Mouse (Mus musculus) B cell, adult 67 days (primary cell): ENCODE measurements around the gene Thrsp. TPM values are rescaled to one million over a fixed set of nuclear protein-coding genes. Genes with fewer than 3 reads are reported as not detected.

Source experiments
- total RNA-seq, 2 experiments: library from RNA; stranded (reverse); gene quantifications; 4 replicates each; pipeline ENCODE4 v1.2.4; 2023

The Thrsp gene
- not detected for total RNA-seq

DNA sequence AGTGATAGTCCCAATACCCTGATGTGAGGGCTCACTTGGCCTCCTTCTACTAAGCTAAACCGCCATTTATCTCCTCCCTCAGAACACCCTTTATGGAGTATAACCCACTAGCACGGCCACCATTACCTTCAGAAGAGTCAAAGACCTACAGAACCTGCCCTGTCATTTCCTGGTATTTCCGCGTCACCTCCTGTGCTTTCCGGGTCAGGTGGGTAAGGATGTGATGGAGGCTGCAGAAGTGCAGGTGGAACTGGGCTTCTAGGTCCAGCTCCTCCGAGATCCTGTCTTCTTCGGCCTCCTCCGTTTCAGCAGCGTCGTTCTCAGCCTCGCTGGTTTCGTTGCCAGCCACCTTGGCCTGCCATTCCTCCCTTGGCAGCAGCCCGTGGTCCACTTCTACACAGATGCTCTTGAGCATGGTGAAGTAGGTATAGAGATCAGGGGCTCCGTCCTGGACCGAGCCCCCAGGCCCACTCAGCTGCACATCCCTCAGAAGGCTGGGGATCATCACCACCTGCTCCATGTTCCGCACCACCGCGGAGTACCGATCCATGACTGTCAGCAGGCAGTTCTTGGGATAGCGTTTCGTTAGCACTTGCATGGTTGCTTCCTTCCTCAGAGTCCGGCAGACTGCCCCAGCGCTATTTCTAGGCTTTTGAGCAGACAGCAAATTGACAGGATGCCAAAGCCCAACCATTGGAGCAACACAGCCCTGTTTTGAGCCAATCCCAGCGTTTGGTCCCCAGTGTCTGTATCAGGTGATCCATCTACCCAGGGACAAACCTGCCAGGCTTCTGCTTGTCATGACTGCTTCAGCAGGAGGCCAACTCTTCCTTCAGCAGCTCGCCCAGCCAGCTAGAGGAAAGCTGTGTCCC, at the start of gene Thrsp:
Thrsp (minus strand) TSS at position 825 of the 872 bp plus-strand sequence.

DNA sequence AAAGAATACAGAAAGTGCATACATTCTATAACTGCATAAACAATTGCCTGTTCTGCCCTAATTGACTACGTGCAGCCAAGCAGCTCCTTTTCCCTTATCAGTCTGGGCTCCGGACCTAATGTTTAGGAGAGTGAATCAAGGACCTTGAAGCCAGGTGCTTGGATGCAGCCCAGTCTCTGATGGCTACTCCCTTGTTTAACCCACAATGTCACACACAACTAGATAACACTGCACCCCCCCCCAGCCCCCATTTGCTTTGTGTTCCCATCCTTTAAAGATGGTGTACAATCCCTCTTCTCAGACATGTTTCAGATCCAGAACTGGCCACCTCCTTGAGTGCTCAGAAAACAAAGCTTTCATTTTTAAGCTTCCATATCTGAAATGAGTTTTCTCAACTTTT, 33.5 kb upstream of the Thrsp start, which contains the start of gene Kctd14:
Kctd14 (plus strand) TSS at position 301 of the 400 bp plus-strand sequence.

DNA sequence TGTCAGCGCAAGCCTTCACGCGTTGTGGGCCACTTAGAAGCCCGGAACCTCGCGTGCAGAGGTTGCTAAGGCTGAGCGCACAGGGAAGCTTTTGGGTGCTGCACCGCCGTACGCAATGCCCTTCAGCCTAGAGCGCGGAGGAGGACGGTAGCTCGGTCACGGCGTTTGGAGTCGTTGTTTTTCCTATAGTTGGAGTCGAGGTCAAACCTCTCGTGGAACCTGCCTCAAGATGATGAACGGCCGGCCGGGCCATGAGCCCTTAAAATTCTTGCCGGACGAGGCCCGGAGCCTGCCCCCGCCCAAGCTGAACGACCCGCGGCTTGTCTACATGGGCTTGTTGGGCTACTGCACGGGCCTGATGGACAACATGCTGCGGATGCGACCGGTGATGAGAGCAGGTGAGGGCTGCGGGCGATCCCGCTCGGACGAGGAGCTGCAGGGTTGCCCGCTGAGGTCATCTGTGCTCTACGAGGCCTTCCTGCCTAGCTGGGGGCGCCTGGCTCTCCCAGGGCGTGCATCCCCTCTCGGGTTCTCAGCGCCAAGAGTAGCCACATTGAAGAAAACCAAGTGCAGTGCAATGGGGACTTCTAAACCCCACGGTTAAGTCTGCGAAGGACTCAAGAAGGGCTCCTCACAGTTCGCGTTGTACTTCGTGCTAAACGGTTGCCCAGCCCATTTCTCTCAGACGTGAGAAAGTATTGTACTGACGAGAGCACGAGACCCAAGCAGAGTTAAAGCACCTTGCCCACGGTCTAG, 17.4 kb downstream of the Thrsp start, which contains the start of gene Ndufc2:
Ndufc2 (plus strand) TSS at position 44 of the 756 bp plus-strand sequence.

Other genes starting within 250 kb of the Thrsp start
- 1 to 10 TPM; 5.5 to 8.5 TPM for gene Usp35, start 85.7 kb downstream of the Thrsp start, total RNA-seq
- 1 to 10 TPM; 2.0 to 2.1 TPM for gene Kctd21, start 85.4 kb downstream of the Thrsp start, total RNA-seq
- gene Alg8, start 46.1 kb downstream of the Thrsp start, total RNA-seq = 10 to 100 TPM; 16.6 to 21.0 TPM
- 10 to 100 TPM; 52.5 to 61.9 TPM for gene Ndufc2, start 17.7 kb downstream of the Thrsp start, total RNA-seq
- 10 to 100 TPM in 1 of 2 experiments, 1 to 10 TPM in 1; 7.7 to 12.5 TPM for gene Kctd14, start 33.6 kb upstream of the Thrsp start, total RNA-seq
- 100 to 1,000 TPM in 1 of 2 experiments, 10 to 100 TPM in 1; 92.6 to 101 TPM for gene Ints4, start 63.2 kb upstream of the Thrsp start, total RNA-seq
- 10 to 100 TPM in 1 of 2 experiments, 1 to 10 TPM in 1; 7.8 to 13.8 TPM for gene Aamdc, start 161.8 kb upstream of the Thrsp start, total RNA-seq
- gene Rsf1, start 162.2 kb upstream of the Thrsp start, total RNA-seq = 10 to 100 TPM; 72.1 to 77.8 TPM